Mouse (Mus musculus) erythroblast, embryonic 14.5 days (primary cell): ENCODE results near the gene Gm3259. TPM values are rescaled to one million over a fixed set of nuclear protein-coding genes. Genes with fewer than 3 reads are reported as not detected.
"Not testable (repeated sequence)": the region's sequence is repeated elsewhere in the genome, so short reads cannot be mapped to it uniquely, and the experiment has no call there.

ENCODE experiments used
- H3K27me3 ChIP-seq: 2 replicates; pipeline ENCODE4 v1.6.1; 2012; ENCODE audit warnings: inconsistent platforms; ENCODE audit not compliant: control insufficient read depth
- H3K36me3 ChIP-seq: 2 replicates; pipeline ENCODE4 v1.6.1; 2012; ENCODE audit warnings: mild to moderate bottlenecking, inconsistent platforms; ENCODE audit not compliant: control insufficient read depth
- H3K4me1 ChIP-seq: 2 replicates; pipeline ENCODE4 v1.6.1; 2012; ENCODE audit warnings: inconsistent platforms; ENCODE audit not compliant: control insufficient read depth
- H3K4me3 ChIP-seq: replicated peaks from 2 replicates; pipeline ENCODE3; 2012; ENCODE audit warnings: moderate library complexity, mild to moderate bottlenecking, inconsistent platforms
- H3K9me3 ChIP-seq: 2 replicates; pipeline ENCODE4 v1.6.1; 2012; ENCODE audit warnings: low read length, inconsistent platforms, mixed read lengths; ENCODE audit not compliant: control insufficient read depth
- polyA plus RNA-seq: library from polyadenylated mRNA; stranded (reverse); fragments of >175 nt; gene quantifications from 2 replicates; pipeline ENCODE4 v1.2.3, GENCODE M21; 2012

Gm3259 gene
- polyA plus RNA-seq, result not detected in 2 replicates

- H3K27me3 ChIP-seq, H3K9me3 ChIP-seq, H3K4me3 ChIP-seq, H3K36me3 ChIP-seq, H3K4me1 ChIP-seq: not testable (repeated sequence)
Measured at GRCm38 (mm10) chr5:95305611-95306010, at the start of gene Gm3259. TSS of gene Gm3259 (plus strand) at chr5:95305911.

- H3K4me3 ChIP-seq, H3K4me1 ChIP-seq, H3K9me3 ChIP-seq, H3K27me3 ChIP-seq, H3K36me3 ChIP-seq: not testable (repeated sequence)
Measured at GRCm38 (mm10) chr5:95272668-95273067, 33.0 kb upstream of the Gm3259 start, which contains the start of gene Gm10424. TSS of gene Gm10424 (minus strand) at chr5:95272768.

Other genes starting within 250 kb of the Gm3259 start
- not detected in 2 replicates for gene Gm7942, start 199.0 kb upstream of the Gm3259 start, polyA plus RNA-seq
- gene Gm16513, start 123.3 kb upstream of the Gm3259 start, polyA plus RNA-seq, result not detected in 2 replicates
- not detected in 2 replicates for gene Gm10424, start 33.1 kb upstream of the Gm3259 start, polyA plus RNA-seq
- gene D5Ertd577e, start 150.9 kb downstream of the Gm3259 start, polyA plus RNA-seq, result not detected in 2 replicates
- gene Gm3286, start 204.8 kb downstream of the Gm3259 start, polyA plus RNA-seq, result not detected in 2 replicates